Mouse (Mus musculus): Measurements from ENCODE around the gene Krt24.

GRCm38 (mm10) chr11:99307579-99307978 lies 22.5 kb upstream of the Krt24 start:
- TF ChIP-seq CTCF (IDR thresholded peaks at IDR 0.05; ENCODE audit: extremely low read depth, insufficient read length, insufficient replicate concordance, low read depth, low read length) = peak; percentile 21; the same call in 1 of the 2 replicates
- TF ChIP-seq POLR2A (IDR thresholded peaks at IDR 0.05; ENCODE audit: low read depth, low read length) = no peak
